Mouse (Mus musculus) urinary bladder, postnatal 4 days (tissue): ENCODE measurements at regions not wholly inside any gene's neighbourhood (a gene's known extent, or its start where the extent isn't known, plus 50 kb on each side); places are given as distances from the start of the nearest gene placed in this dataset.

Experiments
- DNase-seq, 2 experiments: peaks; one replicate each; pipeline ENCODE4 v3.0.0; 2021 to 2022; ENCODE audit warnings: low spot score in 2 of 2

GRCm38 (mm10) chr2:30717566-30718328, 85.7 kb downstream of the 1700001O22Rik start:
- DNase-seq = no peak

GRCm38 (mm10) chr2:30716580-30717565, 86.6 kb downstream of the 1700001O22Rik start:
- DNase-seq = peak in 1 of 2 experiments; percentile 52

GRCm38 (mm10) chr2:30715720-30716310, 87.6 kb downstream of the 1700001O22Rik start:
- no peak for DNase-seq

GRCm38 (mm10) chr2:30713535-30713934, 89.9 kb downstream of the 1700001O22Rik start:
- DNase-seq = peak in 1 of 2 experiments; percentile 45

- no peak for DNase-seq
These were observed 90.5 kb downstream of the 1700001O22Rik start for GRCm38 (mm10) chr2:30712841-30713401.

- DNase-seq = peak; percentile 85 to 91
These were observed 91.5 kb downstream of the 1700001O22Rik start for GRCm38 (mm10) chr2:30711853-30712498.

- no peak for DNase-seq
These were observed 92.0 kb downstream of the 1700001O22Rik start for GRCm38 (mm10) chr2:30711476-30711852.

GRCm38 (mm10) chr2:30710895-30711294, 92.6 kb downstream of the 1700001O22Rik start:
- DNase-seq = no peak

- DNase-seq = no peak
These were observed 94.0 kb downstream of the 1700001O22Rik start for GRCm38 (mm10) chr2:30709386-30709884.

- DNase-seq = no peak
These were observed 94.6 kb downstream of the 1700001O22Rik start for GRCm38 (mm10) chr2:30708762-30709385.

GRCm38 (mm10) chr2:30708001-30708683, 95.3 kb downstream of the 1700001O22Rik start:
- DNase-seq = peak; percentile 89 to 91

- peak; percentile 76 to 79 for DNase-seq
These were observed 96.1 kb downstream of the 1700001O22Rik start for GRCm38 (mm10) chr2:30707099-30708000.

GRCm38 (mm10) chr2:30706036-30706435, 97.4 kb downstream of the 1700001O22Rik start:
- no peak for DNase-seq

GRCm38 (mm10) chr2:30703308-30703707, 100.2 kb downstream of the 1700001O22Rik start:
- DNase-seq = no peak

GRCm38 (mm10) chr2:30702711-30703110, 100.8 kb downstream of the 1700001O22Rik start:
- DNase-seq = no peak

- DNase-seq = no peak
These were observed 102.6 kb downstream of the 1700001O22Rik start for GRCm38 (mm10) chr2:30700890-30701289.

GRCm38 (mm10) chr2:30700471-30700870, 103.0 kb downstream of the 1700001O22Rik start:
- no peak for DNase-seq

- DNase-seq = peak in 1 of 2 experiments; percentile 72
These were observed 103.5 kb downstream of the 1700001O22Rik start for GRCm38 (mm10) chr2:30699797-30700454.
